Mouse (Mus musculus): ENCODE measurements around the gene Shisa5.

- no peak for TF ChIP-seq TAL1 (IDR thresholded peaks at IDR 0.05; ENCODE audit: low read length)
- TF ChIP-seq GATA1 (IDR thresholded peaks at IDR 0.05; ENCODE audit: low read length) = no peak
Observed at GRCm38 (mm10) chr9:109101933-109102445, 63.6 kb downstream of the Shisa5 start.
